Mouse (Mus musculus) MEL (cell line): ENCODE measurements around the gene Ubap1l. TPM values are rescaled to one million over a fixed set of nuclear protein-coding genes. Genes with fewer than 3 reads are reported as not detected.

Experiments
- DNase-seq: peaks from one replicate; pipeline ENCODE4 v3.0.0; 2011; ENCODE audit warnings: low read depth, low spot score
- H3K27ac ChIP-seq: 2 replicates; pipeline ENCODE4 v1.5.1; 2012; ENCODE audit warnings: low read depth, mild to moderate bottlenecking, control low read depth, low read length, moderate library complexity; ENCODE audit not compliant: control insufficient read depth
- H3K27me3 ChIP-seq, 2 experiments: fragments of 150-350 bp in 1 of 2; sonication (generic) in 1 of 2; 2 replicates each; pipeline ENCODE4 v1.6.1; 2012; ENCODE audit warnings: low read length in 2 of 2, mild to moderate bottlenecking in 2 of 2, improper control_type of control experiment in 1 of 2, moderate library complexity in 1 of 2; ENCODE audit not compliant: insufficient read depth in 2 of 2, control insufficient read depth in 1 of 2
- H3K36me3 ChIP-seq, 2 experiments: 2 replicates each; pipeline ENCODE4 v1.6.1; 2012 to 2014; ENCODE audit warnings: low read length in 2 of 2, improper control_type of control experiment in 1 of 2, inconsistent platforms in 1 of 2, mild to moderate bottlenecking in 1 of 2; ENCODE audit not compliant: insufficient read depth in 2 of 2, control insufficient read depth in 1 of 2
- H3K4me1 ChIP-seq, 2 experiments: fragments of 150-350 bp in 1 of 2; sonication (generic) in 1 of 2; 2 replicates each; pipeline ENCODE4 v1.6.1; 2012; ENCODE audit warnings: low read length in 2 of 2, improper control_type of control experiment in 1 of 2, mild to moderate bottlenecking in 1 of 2; ENCODE audit not compliant: insufficient read depth in 2 of 2, control insufficient read depth in 1 of 2
- H3K4me3 ChIP-seq, 2 experiments: fragments of 150-350 bp in 1 of 2; sonication (generic) in 1 of 2; 2 replicates each; pipeline ENCODE4 v1.5.1; 2012; ENCODE audit warnings: low read depth in 2 of 2, low read length in 2 of 2, mild to moderate bottlenecking in 2 of 2, moderate library complexity in 2 of 2, control low read depth in 1 of 2, improper control_type of control experiment in 1 of 2; ENCODE audit not compliant: control insufficient read depth in 1 of 2, insufficient read depth in 1 of 2
- H3K79me2 ChIP-seq: 2 replicates; pipeline ENCODE4 v1.6.1; 2012; ENCODE audit warnings: mild to moderate bottlenecking, low read length, moderate library complexity; ENCODE audit not compliant: control insufficient read depth, poor library complexity, insufficient read depth
- H3K9ac ChIP-seq: 2 replicates; pipeline ENCODE4 v1.6.1; 2012; ENCODE audit warnings: low read depth, mild to moderate bottlenecking, control low read depth, low read length, moderate library complexity; ENCODE audit not compliant: control insufficient read depth, poor library complexity, severe bottlenecking
- H3K9me3 ChIP-seq: fragments of 150-350 bp; sonication (generic); replicated peaks from 2 replicates; pipeline ENCODE4 v1.6.1; 2012; ENCODE audit warnings: mild to moderate bottlenecking, low read length, improper control_type of control experiment, moderate library complexity; ENCODE audit not compliant: insufficient read depth
- CTCF ChIP-seq, 3 experiments: IDR thresholded peaks in 2 of 3; conservative IDR thresholded peaks in 1 of 3; 2 replicates each; pipeline ENCODE4 v1.5.1; 2011 to 2012; ENCODE audit warnings: low read length in 3 of 3, low read depth in 2 of 3, mild to moderate bottlenecking in 2 of 3, improper control_type of control experiment in 1 of 3, inconsistent platforms in 1 of 3, mixed read lengths in 1 of 3, moderate library complexity in 1 of 3; ENCODE audit not compliant: control insufficient read depth in 1 of 3, insufficient read depth in 1 of 3, poor library complexity in 1 of 3, severe bottlenecking in 1 of 3
- EP300 ChIP-seq, 2 experiments: IDR thresholded peaks; 2 replicates each; pipeline ENCODE4 v1.6.1; 2011; ENCODE audit warnings: improper control_type of control experiment in 2 of 2, low read length in 2 of 2, low read depth in 1 of 2, mild to moderate bottlenecking in 1 of 2
- GABPA ChIP-seq: IDR thresholded peaks from 2 replicates; pipeline ENCODE4 v1.6.1; 2012; ENCODE audit warnings: low read depth, mild to moderate bottlenecking, inconsistent platforms, low read length, improper control_type of control experiment, moderate library complexity
- GATA1 ChIP-seq: IDR thresholded peaks from 2 replicates; pipeline ENCODE4 v1.6.1; 2011; ENCODE audit warnings: low read depth, low read length, improper control_type of control experiment
- HCFC1 ChIP-seq: IDR thresholded peaks from 2 replicates; pipeline ENCODE4 v1.6.1; 2012; ENCODE audit warnings: low read depth, mild to moderate bottlenecking, inconsistent platforms, low read length, improper control_type of control experiment, moderate library complexity
- JUND ChIP-seq: IDR thresholded peaks from 2 replicates; pipeline ENCODE4 v1.6.1; 2011; ENCODE audit warnings: low read depth, mild to moderate bottlenecking, improper control_type of control experiment, low read length
- MAFK ChIP-seq: IDR thresholded peaks from 2 replicates; pipeline ENCODE4 v1.6.1; 2011; ENCODE audit warnings: low read depth, mild to moderate bottlenecking, low read length, improper control_type of control experiment, borderline replicate concordance
- MAZ ChIP-seq: IDR thresholded peaks from 2 replicates; pipeline ENCODE4 v1.6.1; 2012; ENCODE audit warnings: low read depth, mild to moderate bottlenecking, inconsistent platforms, low read length, improper control_type of control experiment
- MXI1 ChIP-seq: IDR thresholded peaks from 2 replicates; pipeline ENCODE4 v1.6.1; 2011; ENCODE audit warnings: mild to moderate bottlenecking, low read depth, low read length, improper control_type of control experiment
- NELFE ChIP-seq: IDR thresholded peaks from 2 replicates; pipeline ENCODE4 v1.6.1; 2011; ENCODE audit warnings: low read depth, low read length, improper control_type of control experiment
- NRF1 ChIP-seq: IDR thresholded peaks from 2 replicates; pipeline ENCODE4 v1.6.1; 2014; ENCODE audit warnings: low read depth, mild to moderate bottlenecking, inconsistent platforms, low read length, improper control_type of control experiment, moderate library complexity; ENCODE audit not compliant: poor library complexity, insufficient read depth, severe bottlenecking
- POLR2AphosphoS2 ChIP-seq: IDR thresholded peaks from 2 replicates; pipeline ENCODE4 v1.6.1; 2011; ENCODE audit warnings: low read length, improper control_type of control experiment
- POLR2AphosphoS5 ChIP-seq: IDR thresholded peaks from 2 replicates; pipeline ENCODE4 v1.6.1; 2012; ENCODE audit warnings: low read depth, borderline replicate concordance, mild to moderate bottlenecking, inconsistent platforms, low read length, moderate library complexity, mixed read lengths
- RAD21 ChIP-seq: IDR thresholded peaks from 2 replicates; pipeline ENCODE4 v1.6.1; 2011; ENCODE audit warnings: mild to moderate bottlenecking, low read depth, low read length, improper control_type of control experiment
- RCOR1 ChIP-seq: IDR thresholded peaks from 2 replicates; pipeline ENCODE4 v1.6.1; 2012; ENCODE audit warnings: low read depth, mild to moderate bottlenecking, inconsistent platforms, low read length, improper control_type of control experiment
- SIN3A ChIP-seq: IDR thresholded peaks from 2 replicates; pipeline ENCODE4 v1.6.1; 2012; ENCODE audit warnings: low read length, improper control_type of control experiment, inconsistent platforms
- SMC3 ChIP-seq: IDR thresholded peaks from 2 replicates; pipeline ENCODE4 v1.6.1; 2011; ENCODE audit warnings: low read depth, low read length, improper control_type of control experiment
- TAL1 ChIP-seq: IDR thresholded peaks from 2 replicates; pipeline ENCODE4 v1.6.1; 2012; ENCODE audit warnings: mild to moderate bottlenecking, inconsistent platforms, low read length, moderate library complexity, mixed read lengths
- TBP ChIP-seq: IDR thresholded peaks from 2 replicates; pipeline ENCODE4 v1.8.0; 2011; ENCODE audit warnings: low read depth, low read length, improper control_type of control experiment
- TCF12 ChIP-seq: IDR thresholded peaks from 2 replicates; pipeline ENCODE4 v1.6.1; 2014; ENCODE audit warnings: low read depth, mild to moderate bottlenecking, inconsistent platforms, low read length, improper control_type of control experiment, moderate library complexity
- USF1 ChIP-seq: IDR thresholded peaks from 2 replicates; pipeline ENCODE4 v1.6.1; 2014; ENCODE audit warnings: low read depth, mild to moderate bottlenecking, inconsistent platforms, low read length, improper control_type of control experiment, moderate library complexity
- USF2 ChIP-seq, 2 experiments: IDR thresholded peaks; 2 replicates each; pipeline ENCODE4 v1.6.1; 2011 to 2012; ENCODE audit warnings: improper control_type of control experiment in 2 of 2, low read length in 2 of 2, borderline replicate concordance in 1 of 2, inconsistent platforms in 1 of 2, low read depth in 1 of 2, mild to moderate bottlenecking in 1 of 2; ENCODE audit not compliant: insufficient read depth in 1 of 2
- ZC3H11A ChIP-seq: IDR thresholded peaks from 2 replicates; pipeline ENCODE4 v1.6.1; 2012; ENCODE audit warnings: low read depth, mild to moderate bottlenecking, inconsistent platforms, low read length, improper control_type of control experiment
- ZKSCAN1 ChIP-seq: IDR thresholded peaks from 2 replicates; pipeline ENCODE4 v1.6.1; 2012; ENCODE audit warnings: low read depth, mild to moderate bottlenecking, inconsistent platforms, low read length, improper control_type of control experiment, moderate library complexity
- ZMIZ1 ChIP-seq: IDR thresholded peaks from 2 replicates; pipeline ENCODE4 v1.6.1; 2012; ENCODE audit warnings: low read depth, mild to moderate bottlenecking, inconsistent platforms, low read length, improper control_type of control experiment, moderate library complexity
- ZNF384 ChIP-seq: IDR thresholded peaks from 2 replicates; pipeline ENCODE4 v1.6.1; 2012; ENCODE audit warnings: low read depth, mild to moderate bottlenecking, inconsistent platforms, low read length, improper control_type of control experiment
- polyA plus RNA-seq, 2 experiments: library from polyadenylated mRNA; stranded (reverse) in 1 of 2; unstranded in 1 of 2; fragments of >175 nt in 1 of 2; fragments of >200 nt in 1 of 2; gene quantifications; 2 replicates each; pipeline versions ENCODE4 v1.2.1 to v1.2.4; 2012; ENCODE audit warnings: low replicate concordance in 2 of 2, low read depth in 1 of 2; ENCODE audit not compliant: insufficient read length in 2 of 2, insufficient read depth in 1 of 2, missing spikeins in 1 of 2
- total RNA-seq: library from RNA; depleted of rRNA; stranded (reverse); fragments of 300-350 nt; gene quantifications from 2 replicates; pipeline ENCODE4 v1.2.3, GENCODE M21; 2012

Gene Ubap1l
- total and polyA plus RNA-seq, 3 experiments = 0.08 TPM; not detected in 2

DNA sequence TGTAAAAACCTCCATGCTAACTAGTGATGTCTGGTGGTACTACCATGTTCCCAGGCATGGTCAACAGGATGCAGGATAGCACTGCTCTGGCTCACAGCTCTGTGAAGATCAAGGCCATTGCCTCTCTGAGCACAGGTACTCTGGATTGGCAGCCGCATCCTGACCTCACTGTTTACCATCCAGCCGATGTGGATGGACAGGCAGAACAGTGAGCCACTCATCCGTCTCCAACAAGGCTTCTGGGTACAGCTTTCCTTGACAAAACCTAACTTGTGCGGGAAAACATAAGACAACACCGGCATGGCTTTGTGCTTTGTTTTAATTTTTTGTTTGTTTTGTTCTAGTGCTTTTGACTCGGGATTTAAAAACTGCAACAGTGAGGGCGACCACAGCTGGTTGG is 4.9 kb downstream of the Ubap1l start:
- no peaks in the 10 kb centered on the region for H3K9me3 ChIP-seq
- no peaks in the 10 kb centered on the region for H3K36me3 ChIP-seq
- no peak overlapping the region for H3K9ac ChIP-seq
- no peaks in the 10 kb centered on the region for H3K4me1 ChIP-seq
- H3K79me2 ChIP-seq = no peaks in the 10 kb centered on the region
- H3K27ac ChIP-seq = no peak overlapping the region
- DNase-seq = no peak
- no peak overlapping the region for H3K4me3 ChIP-seq
- TF ChIP-seq POLR2AphosphoS2 (no peak), NELFE (no peak), MXI1 (no peak), ZC3H11A (no peak), GATA1 (no peak), ZKSCAN1 (no peak), RAD21 (no peak), EP300 (IDR thresholded peaks at IDR 0.05; ENCODE audit: low read depth in 1 of 2, low read length in 2 of 2) (no peak)
- H3K27me3 ChIP-seq = no peaks in the 10 kb centered on the region

DNA sequence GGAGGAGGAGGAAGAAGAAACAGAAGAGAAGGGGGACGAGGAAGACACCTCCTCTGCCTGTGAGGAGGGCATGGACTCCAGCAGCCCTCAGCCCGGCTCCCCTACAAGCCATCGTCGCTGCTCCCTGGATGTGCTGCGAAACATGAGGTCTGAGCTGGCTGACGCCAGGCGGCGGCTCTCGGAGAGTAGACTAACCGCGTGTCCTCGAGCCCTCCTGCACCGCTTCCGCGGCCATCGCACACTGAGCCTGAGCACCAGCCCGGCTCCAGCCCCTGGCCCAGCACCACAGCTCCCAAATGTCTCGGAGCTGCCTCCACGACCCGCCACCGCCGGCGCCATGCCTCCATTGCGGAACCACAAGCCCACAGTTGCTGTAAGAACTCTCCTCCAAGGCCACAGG is 10.9 kb downstream of the Ubap1l start:
- H3K79me2 ChIP-seq = no peaks in the 10 kb centered on the region
- no peaks in the 10 kb centered on the region for H3K36me3 ChIP-seq
- H3K27ac ChIP-seq = no peak overlapping the region
- no peak overlapping the region for H3K4me3 ChIP-seq
- DNase-seq = no peak
- TF ChIP-seq JUND (no peak), TAL1 (no peak), EP300 (IDR thresholded peaks at IDR 0.05; ENCODE audit: low read depth in 1 of 2, low read length in 2 of 2) (no peak), ZKSCAN1 (no peak), MAZ (no peak), HCFC1 (no peak), TCF12 (no peak), RCOR1 (no peak), ZC3H11A (no peak), TBP (no peak), GATA1 (no peak), USF1 (no peak)
- H3K4me1 ChIP-seq = no peaks in the 10 kb centered on the region
- H3K9ac ChIP-seq = no peak overlapping the region
- H3K27me3 ChIP-seq = no peaks in the 10 kb centered on the region
- no peaks in the 10 kb centered on the region for H3K9me3 ChIP-seq

DNA sequence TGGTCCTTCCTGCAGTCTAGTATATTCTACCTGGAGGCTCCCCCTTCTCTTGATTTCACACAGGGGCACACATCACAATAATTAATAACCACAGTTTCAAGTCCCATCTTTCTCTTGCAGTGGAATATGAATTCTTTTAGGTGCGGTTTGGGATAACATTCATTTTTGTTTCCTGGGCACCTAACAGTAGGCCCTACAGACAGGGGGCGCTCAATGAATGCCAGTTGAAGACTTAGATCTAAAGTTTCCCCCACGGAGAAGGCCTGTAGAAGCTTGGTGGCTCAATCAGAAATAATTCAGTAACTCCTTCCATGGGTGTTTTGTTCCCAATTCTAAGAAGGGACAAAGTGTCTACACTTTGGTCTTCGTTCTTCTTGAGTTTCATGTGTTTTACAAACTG is 11.6 kb downstream of the Ubap1l start:
- H3K27me3 ChIP-seq = no peaks in the 10 kb centered on the region
- peak; percentile 39 for DNase-seq
- H3K79me2 ChIP-seq = no peaks in the 10 kb centered on the region
- no peak overlapping the region for H3K9ac ChIP-seq
- no peak overlapping the region for H3K27ac ChIP-seq
- no peak overlapping the region for H3K4me3 ChIP-seq
- no peaks in the 10 kb centered on the region for H3K36me3 ChIP-seq
- no peaks in the 10 kb centered on the region for H3K9me3 ChIP-seq
- no peaks in the 10 kb centered on the region for H3K4me1 ChIP-seq
- TF ChIP-seq NRF1 (no peak), NELFE (no peak), GABPA (no peak), SIN3A (no peak), ZMIZ1 (no peak), ZKSCAN1 (no peak), MAFK (no peak), TAL1 (no peak), SMC3 (peak; percentile 44), ZNF384 (no peak), CTCF (IDR thresholded peaks at IDR 0.05 in 2 of 3, conservative IDR thresholded peaks at IDR 0.05 in 1 of 3; ENCODE audit: control insufficient read depth in 1 of 3, insufficient read depth in 1 of 3, low read depth in 2 of 3, low read length in 3 of 3, poor library complexity in 1 of 3, severe bottlenecking in 1 of 3) (peak; percentile 41 to 65 (median 57)), ZC3H11A (peak; percentile 29; the same call in 1 of the 2 replicates), RAD21 (peak; percentile 57), USF2 (IDR thresholded peaks at IDR 0.05; ENCODE audit: borderline replicate concordance in 1 of 2, insufficient read depth in 1 of 2, low read depth in 1 of 2, low read length in 2 of 2) (no peak), POLR2AphosphoS5 (no peak), POLR2AphosphoS2 (no peak), USF1 (no peak), HCFC1 (no peak)
